Mouse (Mus musculus) stomach, embryonic 16.5 days (tissue): ENCODE measurements at regions not wholly inside any gene's neighbourhood (a gene's known extent, or its start where the extent isn't known, plus 50 kb on each side); places are given as distances from the start of the nearest gene placed in this dataset.
A peak's percentile ranks its signal among the peaks of the same experiment; 100 is the strongest.

Source experiments
- ATAC-seq: fragments of 200-750 bp; cut with Nextera tagmentation; 2 replicates; pipeline ENCODE4 v1.8.0; 2017; ENCODE audit warnings: moderate number of reproducible peaks, moderate TSS enrichment; ENCODE audit not compliant: insufficient read depth, low FRiP score
- H3K27ac ChIP-seq: fragments of 300-500 bp; sonication (generic); 2 replicates; pipeline ENCODE4 v1.5.1; 2014; ENCODE audit warnings: low read length
- H3K27me3 ChIP-seq: fragments of 300-500 bp; sonication (generic); 2 replicates; pipeline ENCODE4 v1.6.1; 2014; ENCODE audit warnings: low read length, control low read depth, mixed read lengths; ENCODE audit not compliant: control insufficient read depth, insufficient read depth
- H3K36me3 ChIP-seq: fragments of 300-500 bp; sonication (generic); 2 replicates; pipeline ENCODE4 v1.6.1; 2014; ENCODE audit warnings: low read length; ENCODE audit not compliant: control insufficient read depth, insufficient read depth
- H3K4me1 ChIP-seq: fragments of 300-500 bp; sonication (generic); 2 replicates; pipeline ENCODE4 v1.6.1; 2014; ENCODE audit warnings: low read length, control low read depth, mixed read lengths; ENCODE audit not compliant: control insufficient read depth, insufficient read depth
- H3K4me2 ChIP-seq: fragments of 300-500 bp; sonication (generic); 2 replicates; pipeline ENCODE4 v1.6.1; 2014; ENCODE audit warnings: low read depth, low read length, mixed read lengths
- H3K4me3 ChIP-seq: fragments of 300-500 bp; sonication (generic); replicated peaks from 2 replicates; pipeline ENCODE4 v1.5.1; 2014; ENCODE audit warnings: mild to moderate bottlenecking, low read length
- H3K9ac ChIP-seq: fragments of 300-500 bp; sonication (generic); 2 replicates; pipeline ENCODE4 v1.6.1; 2014; ENCODE audit warnings: low read length
- H3K9me3 ChIP-seq: fragments of 300-500 bp; sonication (generic); replicated peaks from 2 replicates; pipeline ENCODE4 v1.6.1; 2016; ENCODE audit warnings: low read length, control low read depth; ENCODE audit not compliant: control insufficient read depth
- WGBS: fragments of 180-500 bp; shearing (Covaris S2); extraction: QIAGEN DNeasy Blood & Tissue Kit; methylation state at CpG from one replicate; pipeline ENCODE4 v1.1.7; 2014; 5-methylcytosine and 5-hydroxymethylcytosine counted together

DNA sequence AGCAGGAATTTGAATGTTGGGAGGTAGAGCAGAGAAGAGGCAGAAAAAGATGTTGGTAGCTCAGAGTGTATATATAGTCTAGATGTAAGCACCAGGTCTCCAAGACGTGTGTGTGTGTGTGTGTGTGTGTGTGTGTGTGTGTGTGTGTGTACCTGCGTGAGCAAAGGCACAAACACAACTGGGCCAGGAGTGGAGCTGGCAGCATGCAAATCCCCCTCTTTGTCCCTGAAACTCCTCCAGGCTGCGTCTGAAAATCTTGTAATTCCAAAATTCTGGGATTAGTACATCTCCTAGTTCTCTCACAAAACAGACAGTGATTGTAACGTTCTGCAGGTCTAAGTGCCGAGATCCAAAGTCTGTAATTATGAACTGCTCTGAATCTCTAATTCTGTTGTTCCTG, 137.8 kb upstream of the Gm12830 start:
- no peak for ATAC-seq
- no peak overlapping the region for H3K27ac ChIP-seq
- no peaks in the 10 kb centered on the region for H3K36me3 ChIP-seq
- H3K27me3 ChIP-seq, result peaks cover 4% of the 10 kb centered on the region
- no peak overlapping the region for H3K4me2 ChIP-seq
- H3K9ac ChIP-seq, result no peak overlapping the region
- 71% methylated on average over 5 of the region's 5 CpGs for WGBS
- no peaks in the 10 kb centered on the region for H3K9me3 ChIP-seq
- peaks cover 5% of the 10 kb centered on the region; the same call in 1 of the 2 replicates for H3K4me1 ChIP-seq
- no peak overlapping the region for H3K4me3 ChIP-seq

DNA sequence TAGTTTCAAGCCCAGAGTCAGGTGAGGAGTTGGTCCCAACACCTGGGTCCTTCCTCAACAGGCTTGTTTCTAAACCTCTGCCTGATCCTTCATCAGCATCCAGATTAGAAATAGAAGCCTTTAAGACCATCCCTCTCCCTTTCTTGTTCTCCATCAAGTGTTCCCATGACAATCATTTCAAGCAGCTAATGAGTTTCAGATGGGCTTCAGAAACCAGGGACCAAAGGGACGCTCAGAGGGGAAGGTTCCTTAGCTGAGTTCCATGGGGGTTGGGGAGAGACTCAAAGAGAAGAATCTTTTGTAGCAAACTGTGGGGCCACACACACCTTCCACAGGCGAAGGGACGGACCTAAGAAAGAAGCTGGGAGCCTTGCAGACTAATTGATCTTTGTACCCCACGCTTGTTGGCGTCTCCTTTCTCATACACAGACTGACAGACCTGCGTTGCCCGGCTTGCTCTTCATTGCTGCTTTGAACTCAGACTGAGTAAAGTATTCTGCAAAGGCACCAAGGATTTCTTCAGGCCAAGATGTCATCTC, 136.6 kb upstream of the Gm12830 start:
- Histone ChIP-seq H3K27me3 (peaks cover 4% of the 10 kb centered on the region), H3K4me2 (no peak overlapping the region), H3K36me3 (no peaks in the 10 kb centered on the region), H3K9me3 (no peaks in the 10 kb centered on the region), H3K27ac (no peak overlapping the region), H3K4me1 (peaks cover 5% of the 10 kb centered on the region; the same call in 1 of the 2 replicates), H3K9ac (no peak overlapping the region), H3K4me3 (no peak overlapping the region)
- WGBS, result 77% methylated on average over 7 of the region's 7 CpGs
- no peak for ATAC-seq

DNA sequence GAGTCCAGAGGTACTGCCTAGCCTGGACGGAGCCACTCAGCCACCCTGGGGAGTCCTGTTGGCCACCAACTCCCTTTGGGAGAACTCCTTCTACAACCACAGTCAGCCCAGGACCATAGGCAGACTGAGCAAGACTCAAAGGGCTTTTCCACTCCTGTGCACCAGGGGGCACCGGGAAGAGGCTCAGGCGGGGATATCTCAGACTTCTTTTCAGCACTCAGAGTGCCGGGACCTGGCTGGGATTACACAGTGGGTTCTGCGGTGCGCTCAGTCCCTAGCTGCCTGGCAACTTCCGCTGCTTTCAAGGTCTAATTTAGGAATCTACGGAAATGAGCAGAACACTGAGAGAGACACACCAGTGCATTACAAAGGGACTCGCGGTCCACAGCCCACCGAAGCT, 136.1 kb upstream of the Gm12830 start:
- Histone ChIP-seq H3K4me2 (0 out of 2 replicates have a peak overlapping the region, but pooled peaks have one; percentile 30), H3K4me3 (no peak overlapping the region), H3K36me3 (no peaks in the 10 kb centered on the region), H3K27me3 (peaks cover 4% of the 10 kb centered on the region), H3K4me1 (peaks cover 3% of the 10 kb centered on the region; the same call in 1 of the 2 replicates), H3K9me3 (no peaks in the 10 kb centered on the region), H3K9ac (0 out of 2 replicates have a peak overlapping the region, but pooled peaks have one; percentile 48), H3K27ac (no peak overlapping the region)
- WGBS, result 11% methylated on average over 11 of the region's 11 CpGs
- peak; percentile 72; the same call in 1 of the 2 replicates for ATAC-seq

DNA sequence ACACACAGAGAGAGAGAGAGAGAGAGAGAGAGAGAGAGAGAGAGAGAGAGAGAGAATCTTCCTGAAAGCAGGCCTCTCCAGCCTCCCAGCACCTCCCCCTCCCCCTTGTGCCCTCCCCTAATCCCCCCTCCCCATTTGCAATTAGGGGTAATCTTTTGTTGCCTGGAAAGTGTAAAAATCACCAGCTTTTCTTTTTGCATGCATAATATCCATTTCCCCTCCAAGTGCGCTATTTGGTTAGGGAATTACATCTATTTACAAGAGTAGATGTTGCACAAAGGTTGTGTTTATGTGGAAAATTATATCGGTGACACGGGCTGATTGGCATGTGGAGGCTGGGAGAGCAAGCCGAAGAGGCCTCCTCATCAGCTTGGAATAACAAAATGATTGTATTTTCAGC, 135.4 kb upstream of the Gm12830 start:
- Histone ChIP-seq H3K9me3 (no peaks in the 10 kb centered on the region), H3K4me1 (0 out of 2 replicates have a peak, but pooled peaks cover 3% of the 10 kb centered on the region), H3K4me3 (no peak overlapping the region), H3K27ac (no peak overlapping the region), H3K27me3 (peaks cover 4% of the 10 kb centered on the region), H3K9ac (no peak overlapping the region), H3K36me3 (no peaks in the 10 kb centered on the region), H3K4me2 (no peak overlapping the region)
- ATAC-seq, result no peak
- WGBS, result 52% methylated on average over 4 of the region's 4 CpGs

DNA sequence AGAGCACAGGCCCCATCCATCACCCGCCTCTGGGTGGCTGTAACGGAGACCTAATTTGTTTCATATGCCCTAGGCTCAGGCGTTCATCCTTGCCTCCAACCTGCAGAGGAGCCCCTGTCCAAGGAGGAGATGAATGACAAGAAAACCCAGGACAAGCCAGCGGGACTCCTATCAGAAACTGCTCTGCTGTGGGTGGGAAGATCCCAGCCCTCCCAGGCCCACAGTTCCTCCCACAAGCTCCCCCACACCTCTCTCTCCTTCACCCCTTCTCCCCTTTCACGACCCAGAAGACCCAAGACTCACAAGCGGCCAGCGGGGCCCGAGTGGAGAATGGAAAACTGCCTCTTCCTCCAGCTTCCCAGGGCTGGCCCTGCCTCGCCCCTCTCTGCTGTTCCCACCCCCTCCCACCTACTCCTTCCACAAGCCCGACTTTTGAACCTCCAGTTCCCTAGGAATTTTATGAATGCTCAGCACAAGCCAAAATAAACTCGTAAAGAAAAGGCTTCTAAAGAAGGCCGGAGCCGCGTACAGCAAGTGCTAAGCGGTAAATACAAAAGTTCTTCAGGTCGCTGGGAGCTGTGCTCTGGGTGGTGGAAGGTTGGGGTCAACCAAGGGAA, 133.1 kb upstream of the Gm12830 start:
- Histone ChIP-seq H3K9ac (no peak overlapping the region), H3K4me3 (no peak overlapping the region), H3K9me3 (no peaks in the 10 kb centered on the region), H3K4me1 (0 out of 2 replicates have a peak, but pooled peaks cover 3% of the 10 kb centered on the region), H3K27me3 (peaks cover 4% of the 10 kb centered on the region), H3K36me3 (no peaks in the 10 kb centered on the region), H3K27ac (no peak overlapping the region), H3K4me2 (no peak overlapping the region)
- 14% methylated on average over 16 of the region's 16 CpGs for WGBS
- ATAC-seq, result no peak

DNA sequence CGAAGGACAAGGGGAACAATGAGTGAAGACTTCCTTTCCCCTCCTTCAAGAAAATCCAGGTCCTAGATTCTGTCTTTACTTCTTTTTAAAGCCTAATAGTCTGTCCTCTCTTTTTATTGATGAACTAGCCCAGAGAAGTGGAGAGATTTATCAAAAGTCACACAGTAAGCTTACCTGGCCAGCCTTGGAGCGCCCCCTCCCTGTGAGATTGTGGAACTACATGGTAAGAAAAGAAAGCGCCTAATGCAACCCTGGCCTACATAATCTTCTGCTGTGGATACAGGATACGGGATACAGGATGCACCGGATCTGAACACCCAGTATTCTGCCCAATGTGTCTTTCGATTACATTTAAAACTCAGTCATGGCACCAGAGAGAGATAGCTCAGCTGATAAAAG, 132.6 kb upstream of the Gm12830 start:
- Histone ChIP-seq H3K27ac (no peak overlapping the region), H3K9ac (no peak overlapping the region), H3K27me3 (peaks cover 4% of the 10 kb centered on the region), H3K4me1 (0 out of 2 replicates have a peak, but pooled peaks cover 3% of the 10 kb centered on the region), H3K9me3 (no peaks in the 10 kb centered on the region), H3K4me2 (no peak overlapping the region), H3K36me3 (no peaks in the 10 kb centered on the region), H3K4me3 (no peak overlapping the region)
- 63% methylated on average over 6 of the region's 6 CpGs for WGBS
- no peak for ATAC-seq

DNA sequence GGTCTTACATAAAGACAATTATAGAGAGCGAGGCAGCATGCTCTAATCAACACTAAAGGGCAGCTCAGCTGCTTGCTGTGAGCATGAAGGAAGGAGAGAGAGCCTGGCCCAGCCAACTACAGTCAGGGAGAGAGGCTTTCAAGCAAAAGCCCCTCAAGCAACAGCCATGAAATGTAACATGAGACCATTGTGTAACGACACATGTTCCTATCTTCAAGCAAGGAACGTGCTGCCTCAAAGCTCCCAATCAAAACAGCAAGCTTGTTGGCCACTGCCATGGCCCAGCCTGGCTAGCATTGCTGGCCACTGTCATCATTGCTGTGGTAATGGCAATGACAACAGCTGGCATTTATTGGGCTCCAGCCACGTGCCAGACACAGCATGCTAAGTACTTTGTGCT, 115.9 kb upstream of the Gm12830 start:
- Histone ChIP-seq H3K36me3 (no peaks in the 10 kb centered on the region), H3K4me3 (no peak overlapping the region), H3K27ac (no peak overlapping the region), H3K4me1 (no peaks in the 10 kb centered on the region), H3K9ac (no peak overlapping the region), H3K9me3 (no peaks in the 10 kb centered on the region), H3K4me2 (no peak overlapping the region), H3K27me3 (no peaks in the 10 kb centered on the region)
- ATAC-seq, result no peak
- WGBS, result 53% methylated on average over 4 of the region's 4 CpGs

DNA sequence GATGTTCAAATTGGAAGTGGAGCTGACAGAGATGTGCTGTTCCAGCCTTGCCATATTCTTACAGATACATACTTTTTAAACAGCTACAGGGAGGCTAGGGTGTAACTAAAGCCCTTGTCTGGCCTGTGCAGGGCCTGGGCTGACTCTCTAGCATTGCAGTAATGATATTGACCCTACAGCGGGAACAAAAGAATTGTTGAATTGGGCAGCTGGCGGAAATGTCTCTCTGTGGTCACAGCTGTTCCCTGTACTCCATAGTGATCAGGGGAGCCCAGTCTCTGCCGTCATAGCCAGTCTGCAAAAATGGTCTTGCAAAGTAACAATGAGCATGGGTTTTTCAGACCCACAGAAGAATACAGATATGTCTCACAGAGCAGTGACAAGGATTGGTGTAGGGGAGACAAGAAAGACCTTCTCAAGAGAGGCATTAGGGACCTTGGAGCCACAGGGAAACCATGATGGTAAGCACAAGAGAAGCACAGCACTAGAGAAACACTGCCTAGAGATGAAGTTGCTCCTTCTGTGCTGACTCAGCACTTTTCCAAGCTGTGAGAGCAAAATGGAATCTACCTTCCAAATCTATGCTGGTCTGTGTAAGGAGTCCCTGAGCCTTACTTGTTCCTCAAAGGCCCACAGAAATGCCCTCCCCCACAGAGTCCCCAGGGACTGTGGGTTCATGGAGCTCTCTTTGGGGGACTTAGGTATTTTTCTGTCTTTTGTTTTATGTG, 111.2 kb upstream of the Gm12830 start:
- 0 out of 2 replicates have a peak, but pooled peaks cover 4% of the 10 kb centered on the region for H3K4me1 ChIP-seq
- WGBS, result 70% methylated on average over 3 of the region's 3 CpGs
- no peaks in the 10 kb centered on the region for H3K36me3 ChIP-seq
- no peaks in the 10 kb centered on the region for H3K27me3 ChIP-seq
- no peak overlapping the region for H3K4me2 ChIP-seq
- no peak overlapping the region for H3K27ac ChIP-seq
- no peak overlapping the region for H3K4me3 ChIP-seq
- H3K9me3 ChIP-seq, result no peaks in the 10 kb centered on the region
- no peak for ATAC-seq
- H3K9ac ChIP-seq, result no peak overlapping the region

DNA sequence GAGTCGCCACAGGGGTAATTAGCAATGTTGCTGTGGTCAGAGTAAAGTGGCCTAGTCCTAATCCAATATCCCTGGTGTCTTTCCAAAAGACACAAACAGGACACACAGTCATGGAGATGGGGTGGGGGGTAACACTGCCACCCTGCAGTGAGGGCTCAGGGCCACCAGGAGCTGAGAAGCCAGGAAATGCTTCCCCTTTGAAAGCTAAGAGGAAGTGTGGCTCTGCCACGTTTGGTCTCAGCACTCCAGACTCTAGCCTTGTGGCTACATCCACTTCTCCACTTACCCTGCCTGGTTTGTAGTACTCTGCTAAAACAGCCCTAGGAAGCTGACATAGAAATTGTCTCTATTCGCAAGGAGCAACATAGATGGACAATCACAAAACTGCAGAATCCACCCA, 110.4 kb upstream of the Gm12830 start:
- 73% methylated on average over 3 of the region's 3 CpGs for WGBS
- Histone ChIP-seq H3K9ac (no peak overlapping the region), H3K4me3 (no peak overlapping the region), H3K36me3 (no peaks in the 10 kb centered on the region), H3K4me1 (0 out of 2 replicates have a peak, but pooled peaks cover 4% of the 10 kb centered on the region), H3K27me3 (no peaks in the 10 kb centered on the region), H3K4me2 (no peak overlapping the region), H3K27ac (no peak overlapping the region), H3K9me3 (no peaks in the 10 kb centered on the region)
- ATAC-seq, result no peak
